Mouse (Mus musculus) erythroid progenitor cell, adult 5-6 weeks (primary cell): Measurements from ENCODE around the gene Fgf11. TPM values are rescaled to one million over a fixed set of nuclear protein-coding genes. Genes with fewer than 3 reads are reported as not detected.
A peak's percentile ranks its signal among the peaks of the same experiment; 100 is the strongest.

Source experiments
- ATAC-seq: replicated peaks from 2 replicates; pipeline ENCODE4 v1.8.0; 2016; ENCODE audit warnings: moderate number of reproducible peaks, mild to moderate bottlenecking, moderate TSS enrichment, inconsistent platforms; ENCODE audit not compliant: poor library complexity, low FRiP score, severe bottlenecking
- total RNA-seq, 2 experiments: library from RNA; stranded (forward) in 1 of 2; stranded (reverse) in 1 of 2; fragments of 150-400 nt in 1 of 2; fragments of 186-747, 209-891 nt in 1 of 2; gene quantifications; 2 replicates each; pipeline versions ENCODE4 v1.2.3 to v1.2.4; 2015 to 2017; ENCODE audit warnings: low replicate concordance in 2 of 2

Fgf11 gene
- not detected in 2 replicates for total RNA-seq (2015; ENCODE audit: low replicate concordance)
- total RNA-seq (2017; ENCODE audit: low replicate concordance), result not detected in 2 replicates

GRCm38 (mm10) chr11:69801379-69801977 lies at the start of gene Fgf11:
Gene Fgf11, minus strand, starts transcription at chr11:69801857.
- ATAC-seq, result no peak

DNA sequence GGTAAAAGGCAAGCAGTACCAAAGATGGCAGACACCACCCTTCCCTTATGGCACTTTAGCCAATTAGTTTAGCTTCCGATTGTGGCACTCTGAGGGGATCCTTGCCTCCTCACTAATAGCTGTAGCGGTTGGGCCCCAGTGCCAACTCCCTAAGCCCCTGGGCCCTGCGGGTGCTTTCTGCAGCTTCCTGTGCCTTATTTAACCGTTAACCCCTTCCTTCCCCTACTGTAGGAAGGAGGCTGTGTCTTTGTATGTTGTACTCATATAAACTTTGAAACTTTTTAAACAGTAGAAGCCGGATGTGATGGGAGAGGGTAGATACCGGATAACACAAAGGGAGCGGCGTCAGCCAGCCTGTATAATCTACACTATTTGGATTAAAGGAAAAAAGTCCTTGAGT lies 49.1 kb upstream of the Fgf11 start:
- no peak for ATAC-seq

DNA sequence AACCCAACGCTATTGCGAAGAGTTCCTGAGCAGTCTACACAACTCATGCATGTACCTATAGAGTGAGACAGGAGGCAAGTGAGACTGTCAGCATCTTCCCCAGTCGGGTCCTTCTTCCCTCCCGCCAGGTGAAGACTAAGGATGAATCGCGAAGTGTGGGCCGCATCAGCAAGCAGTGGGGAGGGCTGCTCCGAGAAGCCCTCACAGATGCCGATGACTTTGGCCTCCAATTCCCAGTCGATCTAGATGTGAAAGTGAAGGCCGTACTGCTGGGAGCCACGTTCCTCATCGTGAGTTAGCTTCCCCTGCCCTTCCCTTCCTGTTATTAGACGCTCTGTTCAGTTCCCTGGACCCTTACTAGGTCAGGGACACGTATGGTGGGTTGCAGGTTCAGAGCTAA lies 48.2 kb upstream of the Fgf11 start:
- no peak for ATAC-seq

- ATAC-seq, result no peak
Measured at GRCm38 (mm10) chr11:69849128-69849527, 47.5 kb upstream of the Fgf11 start.

DNA sequence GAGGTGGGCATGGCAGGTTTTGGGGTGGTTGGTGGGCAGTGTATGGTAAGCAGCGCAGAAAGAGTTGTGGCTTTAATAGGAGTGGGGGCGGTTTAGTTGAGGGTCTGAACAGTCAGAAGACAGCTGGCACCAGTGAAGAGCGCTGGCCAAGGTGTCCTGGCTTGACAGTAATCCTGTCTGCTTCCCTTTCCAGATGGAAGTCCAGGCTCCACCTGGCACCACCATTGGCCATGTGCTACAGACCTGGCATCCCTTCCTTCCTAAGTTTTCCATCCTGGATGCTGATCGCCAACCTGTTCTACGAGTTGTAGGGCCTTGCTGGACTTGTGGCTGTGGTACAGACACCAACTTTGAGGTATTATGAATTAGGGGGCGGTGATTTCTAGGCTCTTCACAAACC lies 46.4 kb upstream of the Fgf11 start:
- no peak for ATAC-seq

GRCm38 (mm10) chr11:69846738-69847688 lies 45.4 kb upstream of the Fgf11 start:
- peak; percentile 67 for ATAC-seq

GRCm38 (mm10) chr11:69846198-69846680 lies 44.6 kb upstream of the Fgf11 start, which contains the start of gene Plscr3:
Gene Plscr3, plus strand, starts transcription at chr11:69846376.
- peak; percentile 90 for ATAC-seq

DNA sequence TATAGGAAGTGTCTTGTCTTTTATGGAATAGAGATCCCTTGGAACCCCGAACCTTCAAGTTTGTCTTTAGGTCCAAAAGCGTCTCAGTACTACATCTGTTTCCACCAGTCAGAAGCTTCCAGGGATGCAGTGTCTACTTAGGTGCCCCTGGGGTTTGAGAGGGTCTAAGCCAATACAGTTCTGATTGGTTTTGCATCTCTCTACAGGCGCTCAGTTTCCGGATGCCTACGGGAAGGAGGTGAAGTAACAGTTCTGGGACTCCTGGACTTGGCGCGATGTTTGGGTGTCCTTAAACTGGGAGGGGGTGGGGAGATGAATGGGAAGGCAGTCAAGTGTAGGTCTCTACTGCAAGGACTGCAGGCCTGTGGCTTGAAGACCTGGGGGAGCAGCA lies 37.1 kb upstream of the Fgf11 start:
- ATAC-seq, result peak; percentile 20

DNA sequence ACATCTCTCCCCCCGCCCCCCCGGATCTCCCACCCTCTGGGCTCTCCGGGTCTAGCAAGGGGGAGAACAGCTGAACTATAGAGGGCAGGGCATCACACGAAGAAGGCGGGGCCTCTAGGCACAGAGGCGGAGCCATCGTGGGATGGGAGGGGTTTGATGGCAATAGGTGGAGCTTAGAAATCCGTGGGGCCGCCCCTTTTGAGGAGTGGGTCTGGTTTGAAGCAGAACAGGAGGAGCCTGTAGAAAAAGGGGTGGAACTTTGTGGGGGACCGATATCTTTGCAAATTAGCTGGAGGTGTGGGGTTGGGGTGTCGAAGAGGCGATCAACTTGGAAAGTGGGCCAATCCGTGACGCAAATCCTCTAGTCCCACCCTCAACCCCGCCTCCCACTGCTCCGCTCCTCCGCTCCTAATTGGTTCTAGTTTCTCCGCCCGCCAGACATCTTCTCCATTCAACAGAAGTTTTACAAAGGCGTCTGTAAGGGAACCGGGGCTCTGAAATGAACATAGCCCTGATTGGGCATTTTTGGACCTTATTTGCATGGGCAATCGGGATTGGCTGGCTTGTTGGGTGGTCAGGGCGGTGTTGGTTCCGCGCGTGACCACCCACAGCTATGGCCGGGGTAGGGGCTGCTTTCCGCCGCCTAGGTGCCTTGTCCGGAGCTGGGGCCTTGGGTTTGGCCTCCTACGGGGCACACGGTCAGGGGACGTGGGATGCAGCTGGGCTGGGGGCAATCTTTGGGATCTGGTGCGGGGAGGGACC lies 36.5 kb upstream of the Fgf11 start, which contains the start of gene Tmem256:
TSS of gene Tmem256 (plus strand) at position 563 of the 762 bp plus-strand sequence.
- ATAC-seq, result peak; percentile 87

DNA sequence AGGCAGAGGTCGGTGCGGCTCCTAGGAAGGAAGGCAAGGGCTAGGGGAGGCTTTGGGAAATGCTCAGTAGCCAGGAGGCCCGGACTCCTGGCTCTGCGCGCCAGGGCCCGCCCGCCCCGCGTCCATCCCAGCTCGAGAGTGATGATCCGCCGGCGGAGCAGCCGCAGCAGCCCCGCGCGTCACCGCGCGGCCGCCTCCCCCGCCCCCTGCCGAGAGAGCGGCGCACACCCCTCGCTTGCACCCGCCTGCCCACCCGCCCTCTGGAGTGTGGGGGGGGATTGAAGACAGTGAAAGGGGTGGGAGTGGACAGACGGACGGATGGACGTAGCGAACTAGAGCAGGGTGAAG lies 35.9 kb upstream of the Fgf11 start, which contains the start of gene Nlgn2:
TSS of gene Nlgn2 (minus strand) at position 181 of the 348 bp plus-strand sequence.
- peak; percentile 2; the same call in 1 of the 2 replicates for ATAC-seq

DNA sequence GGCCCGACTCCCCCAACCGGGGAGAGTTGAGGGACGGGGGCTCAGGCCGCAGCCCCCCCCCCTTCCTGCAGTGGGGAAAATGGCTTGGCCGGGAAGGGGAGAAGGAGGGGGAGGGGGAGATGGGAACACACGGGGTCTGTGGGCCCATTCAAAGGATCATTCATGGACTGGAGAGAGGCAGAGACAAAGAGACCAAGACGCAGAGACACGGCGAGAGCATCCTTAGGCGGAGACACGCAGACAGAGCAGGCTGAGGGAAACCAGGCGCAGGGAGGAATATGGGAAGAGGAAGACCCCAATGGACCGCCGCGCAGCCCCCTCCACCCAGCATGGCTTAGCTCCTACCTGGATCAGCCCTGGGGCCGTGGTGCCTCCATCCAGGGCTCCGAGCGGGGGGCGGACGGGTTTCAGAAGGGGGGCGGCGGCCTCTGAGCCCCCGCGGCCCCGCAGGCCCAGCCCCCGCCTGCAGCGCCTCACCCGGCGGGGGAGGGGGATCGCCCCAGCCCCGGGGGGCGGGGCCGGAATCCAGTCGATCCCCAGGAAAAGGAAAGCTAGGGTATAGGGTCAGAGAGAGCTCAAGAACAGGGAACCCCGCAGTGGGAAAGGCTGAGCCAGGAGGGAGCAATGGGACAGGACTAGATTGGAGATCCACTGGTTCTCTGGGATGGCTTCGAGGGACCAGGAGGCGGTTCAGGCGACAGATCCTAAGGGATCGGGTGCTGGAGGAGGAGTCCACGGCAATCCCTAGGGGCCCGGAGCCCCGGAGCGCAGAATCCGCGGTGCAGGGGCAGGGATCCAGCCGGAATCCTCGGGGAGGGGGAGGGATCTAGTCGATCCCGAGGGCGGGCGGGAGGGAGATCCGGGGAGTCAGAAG lies 35.3 kb upstream of the Fgf11 start:
- ATAC-seq, result no peak

GRCm38 (mm10) chr11:69835966-69836335 lies 34.3 kb upstream of the Fgf11 start:
- no peak for ATAC-seq

- no peak for ATAC-seq
Measured at GRCm38 (mm10) chr11:69835326-69835965, 33.8 kb upstream of the Fgf11 start.

- peak; percentile 55 for ATAC-seq
Measured at GRCm38 (mm10) chr11:69834001-69834549, 32.4 kb upstream of the Fgf11 start.

GRCm38 (mm10) chr11:69833554-69833953 lies 31.9 kb upstream of the Fgf11 start:
- no peak for ATAC-seq

DNA sequence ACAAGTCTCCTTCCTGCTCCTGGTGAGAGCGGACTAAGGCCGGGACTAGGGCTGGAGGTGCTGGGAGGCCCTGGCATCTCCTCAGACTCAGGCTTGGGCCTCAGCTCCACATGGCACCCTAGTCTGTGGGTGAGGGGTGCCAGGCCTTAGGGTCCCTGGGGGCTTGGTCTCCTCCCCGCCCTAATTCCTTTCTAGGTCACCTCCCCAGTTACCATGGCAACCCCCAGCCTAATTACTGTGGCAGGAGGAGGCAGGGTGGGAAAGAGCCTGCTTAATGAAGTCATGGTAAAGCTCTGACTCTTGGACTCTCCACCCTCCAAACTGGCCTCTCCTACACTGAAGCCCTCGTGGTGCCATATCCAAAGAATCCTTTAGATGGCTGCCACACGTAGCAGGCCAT lies 27.2 kb upstream of the Fgf11 start:
- ATAC-seq, result no peak

GRCm38 (mm10) chr11:69823456-69823855 lies 21.8 kb upstream of the Fgf11 start:
- no peak for ATAC-seq

GRCm38 (mm10) chr11:69822080-69822479 lies 20.4 kb upstream of the Fgf11 start, which contains the start of gene Spem1:
Gene Spem1, minus strand, starts transcription at chr11:69822180.
- ATAC-seq, result no peak
